Mouse (Mus musculus) heart, adult 8-10 months (tissue): ENCODE results near the gene Rreb1. TPM values are rescaled to one million over a fixed set of nuclear protein-coding genes. Genes with fewer than 3 reads are reported as not detected.
A peak's percentile ranks its signal among the peaks of the same experiment; 100 is the strongest.

ENCODE experiments used
- DNase-seq: peaks from one replicate; pipeline ENCODE4 v3.0.0; 2022; ENCODE audit warnings: low spot score
- total RNA-seq, 4 experiments: library from RNA; stranded (reverse); gene quantifications; 2 replicates each; pipeline ENCODE4 v1.2.4; 2022

Rreb1 gene
- total RNA-seq, 4 experiments from 2014 or later, result 44.5 to 54.0 (median 52.6) TPM

- no peak for DNase-seq
Measured at GRCm38 (mm10) chr13:37778594-37779231, 513 bp downstream of the Rreb1 start.

- DNase-seq, result no peak
Measured at GRCm38 (mm10) chr13:37779251-37779667, 1.1 kb downstream of the Rreb1 start.

GRCm38 (mm10) chr13:37781557-37781956 is 3.4 kb downstream of the Rreb1 start:
- no peak for DNase-seq

- no peak for DNase-seq
Measured at GRCm38 (mm10) chr13:37782144-37782543, 3.9 kb downstream of the Rreb1 start.

GRCm38 (mm10) chr13:37783676-37784075 is 5.5 kb downstream of the Rreb1 start:
- no peak for DNase-seq

GRCm38 (mm10) chr13:37784226-37784625 is 6.0 kb downstream of the Rreb1 start:
- DNase-seq, result no peak

GRCm38 (mm10) chr13:37792739-37793336 is 14.6 kb downstream of the Rreb1 start:
- DNase-seq, result no peak

- DNase-seq, result no peak
Measured at GRCm38 (mm10) chr13:37798811-37799210, 20.6 kb downstream of the Rreb1 start.

GRCm38 (mm10) chr13:37799413-37799812 is 21.2 kb downstream of the Rreb1 start:
- no peak for DNase-seq

GRCm38 (mm10) chr13:37801101-37802075 is 23.2 kb downstream of the Rreb1 start:
- no peak for DNase-seq

- no peak for DNase-seq
Measured at GRCm38 (mm10) chr13:37802246-37803003, 24.2 kb downstream of the Rreb1 start.

- no peak for DNase-seq
Measured at GRCm38 (mm10) chr13:37803244-37803643, 25.0 kb downstream of the Rreb1 start.

GRCm38 (mm10) chr13:37804023-37804422 is 25.8 kb downstream of the Rreb1 start:
- DNase-seq, result no peak

- DNase-seq, result no peak
Measured at GRCm38 (mm10) chr13:37815001-37815400, 36.8 kb downstream of the Rreb1 start.

GRCm38 (mm10) chr13:37816736-37817135 is 38.5 kb downstream of the Rreb1 start:
- no peak for DNase-seq

GRCm38 (mm10) chr13:37821413-37821812 is 43.2 kb downstream of the Rreb1 start:
- no peak for DNase-seq

GRCm38 (mm10) chr13:37824331-37824920 is 46.2 kb downstream of the Rreb1 start:
- no peak for DNase-seq

- DNase-seq, result no peak
Measured at GRCm38 (mm10) chr13:37824956-37825645, 46.9 kb downstream of the Rreb1 start.

- DNase-seq, result peak; percentile 65
Measured at GRCm38 (mm10) chr13:37825646-37826280, 47.6 kb downstream of the Rreb1 start.
